Mouse (Mus musculus): Measurements from ENCODE around the gene Prkab2.

Prkab2 gene

DNA sequence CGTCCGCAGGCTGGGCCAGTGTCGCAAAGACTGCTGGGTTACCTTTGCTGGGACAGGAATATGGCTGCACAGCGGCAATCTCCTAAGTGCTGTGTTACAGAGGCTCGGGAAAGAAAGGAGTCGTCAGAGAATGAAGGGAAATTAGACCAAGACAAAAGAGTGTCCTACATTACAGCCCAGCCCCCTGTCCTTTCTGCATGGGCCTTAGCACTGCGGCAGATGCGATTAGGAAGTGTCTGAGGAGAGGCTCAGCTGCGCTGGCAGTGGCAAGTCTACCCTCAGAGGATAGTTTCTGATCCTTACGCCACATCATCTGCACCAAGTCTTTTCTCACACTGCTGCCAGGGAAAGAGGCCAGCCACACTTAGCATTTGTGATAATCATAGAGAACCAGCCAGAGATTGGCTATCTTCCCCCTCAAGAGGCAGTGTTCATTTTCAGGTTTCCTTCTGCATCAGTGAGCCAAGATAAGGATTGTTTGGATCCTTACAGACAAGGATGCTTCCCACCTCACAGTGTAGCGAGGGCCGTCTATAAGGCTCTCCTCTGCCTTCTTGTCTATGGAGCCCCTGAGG, 33.5 kb downstream of the Prkab2 start:
- DNase-seq (ENCODE audit: extremely low spot score, low spot score), result no peak

DNA sequence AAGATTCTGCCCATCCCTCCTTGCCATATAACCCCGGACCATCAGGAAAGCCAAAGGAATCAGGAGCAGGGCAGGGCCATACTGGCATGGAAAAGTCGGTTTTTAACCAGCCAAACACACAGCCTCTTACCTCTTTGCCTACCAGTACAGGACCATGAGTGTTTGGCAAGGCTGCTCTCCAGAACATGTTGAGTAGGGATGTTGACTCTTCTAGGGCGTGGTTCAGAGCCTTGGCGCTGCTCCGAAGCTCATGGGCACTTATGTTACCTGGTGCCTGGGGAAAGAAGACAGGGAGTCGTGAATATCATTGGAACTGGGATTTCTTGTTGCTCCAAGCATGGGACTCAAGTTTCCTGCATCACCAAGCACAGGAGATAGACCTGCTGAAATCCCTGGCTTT, 35.8 kb downstream of the Prkab2 start:
- DNase-seq (ENCODE audit: extremely low spot score, low spot score), result no peak

DNA sequence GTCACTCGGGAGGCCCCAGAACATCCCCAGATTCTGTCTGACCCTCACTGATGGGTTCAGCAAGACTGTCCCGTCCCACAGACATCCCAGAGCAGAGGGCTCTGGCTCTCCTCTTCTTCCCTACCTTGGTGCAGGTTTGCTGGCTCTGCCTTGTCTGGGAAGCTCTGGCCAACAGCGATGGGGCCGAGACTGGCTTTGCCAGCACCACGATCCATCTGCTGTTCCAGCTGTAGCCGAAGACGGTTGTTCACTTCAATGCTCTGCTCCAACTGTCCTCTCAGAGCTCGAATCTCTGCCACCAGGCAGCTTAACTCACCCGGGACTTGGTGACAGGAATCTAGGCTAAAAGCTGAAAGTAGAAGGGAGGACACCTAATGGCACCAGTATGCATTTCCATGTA, 38.9 kb downstream of the Prkab2 start:
- no peak for DNase-seq (ENCODE audit: extremely low spot score, low spot score)

DNA sequence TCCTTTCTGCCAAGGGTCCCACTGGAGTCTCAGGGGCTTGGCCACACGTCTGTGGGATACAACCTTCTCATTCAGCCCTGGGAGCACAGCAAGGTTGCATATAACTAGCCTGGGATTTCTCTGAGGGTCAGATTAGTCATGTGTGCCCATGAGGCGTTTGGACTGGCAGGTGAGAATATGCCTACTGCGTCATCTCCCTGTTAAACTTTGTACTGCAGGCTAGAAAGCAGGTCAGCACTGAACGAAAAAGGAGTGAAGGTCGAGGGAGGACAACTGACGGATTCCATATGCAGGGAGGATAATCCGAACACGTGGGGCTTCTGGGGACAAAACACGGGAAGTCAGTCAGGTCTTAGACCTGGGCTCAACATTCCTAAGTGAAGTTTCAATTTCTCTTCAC, 39.3 kb downstream of the Prkab2 start:
- DNase-seq (ENCODE audit: extremely low spot score, low spot score), result no peak

DNA sequence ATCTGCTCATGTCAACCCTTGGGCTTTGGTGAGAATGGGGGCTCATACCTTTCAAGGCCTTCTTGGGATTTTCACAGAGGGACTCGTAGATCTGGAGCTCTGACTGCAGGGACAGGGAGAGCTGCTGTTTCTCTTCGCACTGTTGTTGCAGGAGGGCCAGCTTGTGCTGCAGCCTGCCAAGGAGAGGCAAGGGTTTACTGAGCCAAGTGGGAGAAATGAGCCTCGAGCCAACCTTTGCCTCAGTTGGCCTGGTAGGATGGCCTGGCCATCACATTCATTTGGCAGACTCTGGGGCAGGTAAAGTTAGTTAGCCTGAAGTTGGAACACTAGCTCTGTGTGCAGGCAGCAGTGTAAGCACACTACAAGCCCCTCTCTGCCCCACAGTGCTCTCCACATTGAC, 41.1 kb downstream of the Prkab2 start:
- no peak for DNase-seq (ENCODE audit: extremely low spot score, low spot score)

DNA sequence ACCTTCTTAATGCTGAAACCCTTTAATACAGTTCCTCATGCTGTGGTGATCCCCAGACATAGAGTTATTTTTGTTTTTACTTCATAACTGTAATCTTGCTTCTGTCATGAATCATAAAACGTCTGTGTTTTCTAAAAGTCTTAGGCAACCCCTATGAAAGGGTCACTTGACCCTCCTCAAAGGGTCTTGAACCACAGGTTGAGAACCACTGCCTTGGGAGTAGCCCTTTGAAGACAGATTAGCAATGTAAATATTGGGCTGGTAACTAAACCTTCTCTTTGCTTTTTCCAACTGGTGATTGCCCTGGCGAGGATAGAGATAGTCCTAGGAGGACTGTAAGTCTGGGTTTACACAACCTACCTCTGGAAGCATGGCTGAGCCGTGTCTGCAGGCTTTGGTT, 43.2 kb downstream of the Prkab2 start:
- DNase-seq (ENCODE audit: extremely low spot score, low spot score), result no peak

DNA sequence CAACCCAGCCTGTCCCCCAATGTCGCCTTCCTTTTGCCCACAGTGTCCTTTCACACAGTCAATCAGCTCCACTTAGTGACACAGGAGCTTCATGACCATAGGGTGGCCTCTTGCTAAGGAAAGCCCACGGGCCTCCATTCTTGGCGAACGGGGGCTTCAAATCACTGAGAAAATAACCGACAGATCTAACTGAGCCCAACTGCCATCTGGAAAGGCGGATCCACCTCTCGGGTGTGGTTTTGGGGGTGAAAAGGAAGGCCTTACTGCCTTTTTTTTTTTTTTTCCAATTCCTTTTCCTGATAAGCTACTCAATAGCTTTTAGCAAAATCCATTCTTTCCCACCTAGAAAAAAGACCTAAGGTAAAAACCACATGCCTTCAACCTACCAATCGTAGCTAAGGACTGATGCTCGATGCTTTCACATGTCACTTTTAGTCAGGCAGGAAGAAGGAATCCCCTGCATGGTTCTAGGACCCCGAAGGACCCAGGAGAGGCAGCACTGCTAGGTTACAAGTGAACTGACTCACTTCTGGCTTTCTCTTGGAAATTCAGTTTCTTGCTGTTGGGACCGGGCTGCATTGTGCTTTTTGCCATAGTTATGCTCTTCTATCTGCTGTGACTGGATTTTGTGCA, 44.6 kb downstream of the Prkab2 start:
- DNase-seq (ENCODE audit: extremely low spot score, low spot score), result no peak

DNA sequence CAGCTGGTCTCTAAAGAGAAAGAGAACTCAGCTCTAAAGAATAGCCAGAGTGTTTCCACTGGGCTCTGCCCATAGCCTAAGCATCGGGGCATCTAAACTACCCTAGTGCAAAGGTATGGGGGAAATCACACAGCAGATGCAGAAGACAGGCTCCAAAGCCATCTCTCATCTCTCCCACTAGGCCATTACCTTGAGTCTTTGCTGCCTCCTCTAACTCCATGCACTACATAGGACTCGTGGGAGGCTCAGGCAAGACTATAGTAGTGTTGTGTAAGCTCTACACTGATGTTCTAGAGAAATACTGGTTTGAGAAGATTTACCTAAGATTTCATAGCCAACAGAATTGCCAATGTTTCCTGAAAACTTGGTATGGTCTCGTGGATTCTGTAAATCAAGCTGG, 47.5 kb downstream of the Prkab2 start:
- DNase-seq (ENCODE audit: extremely low spot score, low spot score), result no peak

DNA sequence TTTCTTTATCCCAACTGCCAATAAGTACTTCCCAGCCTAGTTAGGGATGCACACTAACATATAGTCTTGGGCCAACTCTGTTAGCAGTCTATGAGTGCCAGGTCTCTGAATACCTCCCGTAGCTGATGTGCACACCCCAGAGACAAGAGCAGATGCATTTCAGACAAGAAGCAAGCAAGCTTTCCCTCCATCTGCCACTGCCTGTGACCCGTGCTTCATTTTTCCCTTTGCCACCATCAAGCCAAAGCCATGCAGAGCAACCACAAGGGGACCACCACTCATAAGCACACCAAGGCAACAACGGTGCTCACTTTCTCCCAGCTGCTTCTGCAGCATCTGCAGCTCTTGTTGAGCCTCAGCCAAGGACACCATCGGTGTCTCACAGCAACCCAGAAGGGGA, 48.6 kb downstream of the Prkab2 start:
- DNase-seq (ENCODE audit: extremely low spot score, low spot score), result no peak

DNA sequence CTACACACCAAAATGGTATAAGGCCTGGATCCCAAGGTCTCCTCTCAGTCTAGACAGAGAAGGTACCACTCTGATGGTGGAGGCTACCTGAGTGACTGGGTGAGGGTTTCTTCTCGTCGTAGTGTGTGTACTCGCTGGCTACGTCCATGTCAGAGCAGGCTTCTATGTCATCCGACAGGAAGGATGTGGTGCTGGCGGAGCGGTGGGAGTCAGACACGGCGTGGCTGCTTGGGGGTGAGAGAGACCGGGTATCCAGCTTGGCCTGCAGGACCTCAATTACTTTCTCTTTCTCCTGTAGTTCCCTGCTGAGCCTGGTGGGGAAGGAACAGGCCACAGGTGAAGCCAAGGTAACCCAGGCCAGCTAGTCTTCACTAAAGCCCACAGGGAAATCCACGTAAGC, 52.1 kb downstream of the Prkab2 start:
- DNase-seq (ENCODE audit: extremely low spot score, low spot score), result no peak

DNA sequence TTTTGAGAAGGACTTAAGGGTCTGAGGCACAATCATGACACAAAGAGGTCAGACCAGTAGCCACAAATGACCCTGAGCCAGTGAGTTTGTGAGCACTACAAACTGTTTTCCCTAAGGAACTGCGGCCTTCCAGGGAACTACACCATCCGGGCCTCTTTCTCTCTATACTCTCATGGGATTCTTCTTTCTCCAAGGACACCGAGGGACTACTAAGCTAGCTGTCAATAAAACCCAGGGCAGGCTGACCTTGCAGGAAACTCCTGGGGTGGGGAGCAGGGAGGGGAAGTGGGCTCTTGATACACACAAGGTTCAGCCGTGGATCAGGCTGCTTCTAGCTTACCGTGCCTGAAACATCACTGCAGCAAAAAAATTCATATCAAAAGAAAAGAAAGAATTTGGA, 52.9 kb downstream of the Prkab2 start:
- no peak for DNase-seq (ENCODE audit: extremely low spot score, low spot score)

DNA sequence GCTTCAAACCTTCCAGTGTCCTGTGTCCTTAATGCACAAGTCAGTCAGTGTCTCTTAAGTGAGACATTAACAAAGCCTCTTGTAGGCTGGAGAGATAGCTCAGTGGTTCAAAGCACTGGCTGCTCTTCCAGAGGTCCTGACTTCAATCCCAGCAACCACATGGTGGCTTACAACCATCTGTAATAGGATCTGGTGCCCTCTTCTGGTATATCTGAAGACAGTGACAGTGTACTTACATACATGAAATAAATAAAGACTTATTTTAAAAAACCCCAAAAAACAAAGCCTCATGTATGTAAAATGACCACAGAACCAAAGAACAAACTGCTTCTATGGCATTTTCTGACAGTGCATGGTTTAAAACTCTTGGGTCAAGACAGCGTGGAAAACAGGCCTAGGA, 57.9 kb downstream of the Prkab2 start:
- DNase-seq (ENCODE audit: extremely low spot score, low spot score), result no peak

DNA sequence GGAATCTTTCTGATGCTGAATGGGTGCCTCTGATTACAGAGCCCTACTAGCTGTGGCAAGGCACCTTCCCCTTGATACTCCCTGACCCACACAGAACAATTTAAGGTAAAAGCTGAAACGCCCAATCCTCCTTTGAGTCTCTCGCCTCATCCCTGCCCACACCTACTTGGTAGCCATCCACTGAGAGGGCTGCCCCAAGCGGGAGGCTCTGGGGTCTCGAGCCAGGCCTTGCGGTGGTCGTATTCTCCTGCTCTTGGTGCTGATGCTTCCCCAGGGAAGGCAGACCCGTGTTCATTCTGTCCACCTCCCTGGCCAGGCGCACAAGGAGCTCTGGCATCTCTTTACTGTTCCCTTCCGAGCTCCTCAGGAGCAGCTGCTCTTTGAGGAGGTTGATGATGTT, 61.1 kb downstream of the Prkab2 start:
- DNase-seq (ENCODE audit: extremely low spot score, low spot score), result no peak
